In genomic region chr6:53549409-53549808, GRCm38 (mm10) we compare ENCODE assay signal across 21 mouse cellular contexts.
DNase-seq lines count a peak whose midpoint lies in the region; ATAC-seq and TF ChIP-seq lines count a peak whose summit lies in the region.
"Had no signal": no experiment of that assay in that cellular context is flagged by ENCODE, and none has a peak within 500 bp of the region (broad histone marks: within the 10 kb centered on the region; RNA-seq: fewer than 3 reads in every experiment).

No protein-coding gene starts in this region.

- H3K36me3 ChIP-seq in lung, embryonic 14.5 days (ENCODE audit: insufficient read depth) = no peaks in the 10 kb centered on the region
- H3K36me3 ChIP-seq in lung, postnatal 0 days (ENCODE audit: insufficient read depth, low read length) = no peaks in the 10 kb centered on the region
- H3K36me3 ChIP-seq: embryonic facial prominence, embryonic 13.5 days; forebrain, embryonic 10.5 days; forebrain, embryonic 15.5 days; heart, embryonic 13.5 days; hindbrain, embryonic 13.5 days had no signal

- no peak for TF ChIP-seq EP300 in lung, postnatal 0 days (IDR thresholded peaks at IDR 0.05)

- peak overlapping the region; percentile 8; the same call in 1 of the 2 replicates for H3K27ac ChIP-seq in lung, embryonic 14.5 days (ENCODE audit: low read depth)
- H3K27ac ChIP-seq in lung, postnatal 0 days (ENCODE audit: low read length) = no peak overlapping the region
- H3K27ac ChIP-seq: embryonic facial prominence, embryonic 13.5 days; forebrain, embryonic 10.5 days; forebrain, embryonic 15.5 days; heart, embryonic 13.5 days; hindbrain, embryonic 13.5 days; hindbrain, postnatal 0 days had no signal

- no peak overlapping the region for H3K4me3 ChIP-seq in lung, embryonic 14.5 days (ENCODE audit: low read depth, low read length)
- H3K4me3 ChIP-seq in lung, postnatal 0 days (ENCODE audit: low read depth, low read length) = no peak overlapping the region
- H3K4me3 ChIP-seq: embryonic facial prominence, embryonic 13.5 days; forebrain, embryonic 10.5 days; forebrain, embryonic 15.5 days; heart, embryonic 13.5 days; hindbrain, embryonic 13.5 days had no signal

- H3K4me2 ChIP-seq in lung, embryonic 14.5 days = no peak overlapping the region
- no peak overlapping the region for H3K4me2 ChIP-seq in lung, postnatal 0 days (replicated peaks; ENCODE audit: low read depth, low read length)
- H3K4me2 ChIP-seq: embryonic facial prominence, embryonic 13.5 days; forebrain, embryonic 15.5 days; heart, embryonic 13.5 days; hindbrain, embryonic 13.5 days had no signal

- H3K9me3 ChIP-seq in lung, embryonic 14.5 days (ENCODE audit: low read depth, low read length) = no peaks in the 10 kb centered on the region
- no peaks in the 10 kb centered on the region for H3K9me3 ChIP-seq in lung, postnatal 0 days (ENCODE audit: low read length)
- H3K9me3 ChIP-seq: embryonic facial prominence, embryonic 13.5 days; forebrain, embryonic 10.5 days; forebrain, embryonic 15.5 days; heart, embryonic 13.5 days; hindbrain, embryonic 13.5 days had no signal

- no peak for TF ChIP-seq CTCF in lung, embryonic 14.5 days (IDR thresholded peaks at IDR 0.05; ENCODE audit: low read depth)
- no peak for TF ChIP-seq CTCF in lung, postnatal 0 days (IDR thresholded peaks at IDR 0.05)

- DNase-seq in lung, embryonic 14.5 days = peak; percentile 17
- DNase-seq in lung, postnatal 0 days (ENCODE audit: low spot score) = no peak
- peak; percentile 2 for DNase-seq in T-cell, adult 2 months (ENCODE audit: low spot score)
- DNase-seq in layer of hippocampus, adult 11-12 months (ENCODE audit: low spot score) = no peak
- no peak for DNase-seq in yolk sac, embryonic 10.5 days (ENCODE audit: low spot score)
- DNase-seq in liver = no peak
- DNase-seq: adrenal gland, postnatal 10 days; cerebellum, adult 11 months; cerebellum, adult 8-10 months; cerebellum, postnatal 14 days; gastrocnemius, postnatal 10 days; heart, postnatal 10 days; heart, postnatal 4 days had no signal

- peaks cover 12% of the 10 kb centered on the region for H3K4me1 ChIP-seq in lung, embryonic 14.5 days (ENCODE audit: insufficient read depth)
- peaks cover 3% of the 10 kb centered on the region; the same call in 1 of the 2 replicates for H3K4me1 ChIP-seq in lung, postnatal 0 days (ENCODE audit: insufficient read depth, low read depth, low read length)

- H3K27me3 ChIP-seq in lung, embryonic 14.5 days (ENCODE audit: insufficient read depth, low read length) = no peaks in the 10 kb centered on the region
- H3K27me3 ChIP-seq in lung, postnatal 0 days (replicated peaks; ENCODE audit: insufficient read depth, low read length) = no peaks in the 10 kb centered on the region
- H3K27me3 ChIP-seq: forebrain, embryonic 15.5 days; heart, embryonic 13.5 days; hindbrain, embryonic 13.5 days had no signal

- no peak overlapping the region for H3K9ac ChIP-seq in lung, embryonic 14.5 days
- no peak overlapping the region for H3K9ac ChIP-seq in lung, postnatal 0 days (replicated peaks; ENCODE audit: low read depth)
- H3K9ac ChIP-seq: embryonic facial prominence, embryonic 13.5 days; forebrain, embryonic 15.5 days; heart, embryonic 13.5 days; hindbrain, embryonic 13.5 days had no signal

- WGBS in lung, embryonic 14.5 days = 41% methylated on average over 6 of the region's 6 CpGs
- WGBS in lung, postnatal 0 days = 37% methylated on average over 6 of the region's 6 CpGs

- ATAC-seq in lung, embryonic 14.5 days (ENCODE audit: insufficient read depth) = no peak
- no peak for ATAC-seq in lung, postnatal 0 days
- 0 out of 2 replicates have a peak, but pooled peaks have one; percentile 18 for ATAC-seq in common myeloid progenitor, adult 5-6 weeks (replicated peaks; ENCODE audit: low read depth, poor library complexity, severe bottlenecking)
- ATAC-seq in hematopoietic stem cell, adult 5-6 weeks (replicated peaks in 1 of 2; ENCODE audit: insufficient read depth in 1 of 2, low FRiP score in 2 of 2, low TSS enrichment in 1 of 2, low read depth in 1 of 2, poor library complexity in 2 of 2, severe bottlenecking in 2 of 2) = peak; percentile 45 to 73
- ATAC-seq: forebrain, embryonic 15.5 days; hindbrain, postnatal 0 days had no signal

Comparison
In these comparisons a context has a peak if more than half of its experiments do, and no peak if none do; other contexts are left out.
1. DNase-seq: peak in lung, embryonic 14.5 days (single experiment) and T-cell, adult 2 months (single experiment); none in lung, postnatal 0 days (single experiment), layer of hippocampus, adult 11-12 months (single experiment), yolk sac, embryonic 10.5 days (single experiment) and liver (single experiment).
2. ATAC-seq: peak in common myeloid progenitor, adult 5-6 weeks (single experiment) and hematopoietic stem cell, adult 5-6 weeks (2 of 2); none in lung, embryonic 14.5 days (single experiment) and lung, postnatal 0 days (single experiment).